Mouse (Mus musculus): ENCODE measurements around the gene Sco2. TPM values are rescaled to one million over a fixed set of nuclear protein-coding genes. Genes with fewer than 3 reads are reported as not detected.

The Sco2 gene
- total RNA-seq, 2 experiments from 2014 or later: 24.0 to 32.2 TPM

GRCm38 (mm10) chr15:89339696-89340095 lies 34.0 kb downstream of the Sco2 start:
- intact Hi-C loops (cut with DNase I): no loop called here
- DNase-seq (ENCODE audit: low spot score in 2 of 2): no peak

- DNase-seq (ENCODE audit: low spot score in 2 of 2): no peak
These were observed 37.2 kb downstream of the Sco2 start for GRCm38 (mm10) chr15:89336422-89336821.

GRCm38 (mm10) chr15:89334774-89335537 lies 38.7 kb downstream of the Sco2 start:
- intact Hi-C loops (cut with DNase I): no loop called here
- no peak for DNase-seq (ENCODE audit: low spot score in 2 of 2)

More at GRCm38 (mm10) chr15:89336422-89336821, 37.2 kb downstream of the Sco2 start:
- intact Hi-C loops (cut with DNase I): no loop called here

- intact Hi-C loops (cut with DNase I): no loop called here
- DNase-seq (ENCODE audit: low spot score in 2 of 2): no peak
These were observed 39.4 kb downstream of the Sco2 start, which contains the start of gene Miox for GRCm38 (mm10) chr15:89334271-89334670. TSS of gene Miox (plus strand) at chr15:89334398.

GRCm38 (mm10) chr15:89326441-89326840 lies 47.2 kb downstream of the Sco2 start:
- intact Hi-C loops (cut with DNase I): no loop called here
- DNase-seq (ENCODE audit: low spot score in 2 of 2): no peak

- DNase-seq (ENCODE audit: low spot score in 2 of 2): no peak
- intact Hi-C loops (cut with DNase I): no loop called here
These were observed 50.0 kb downstream of the Sco2 start for GRCm38 (mm10) chr15:89323656-89324055.

GRCm38 (mm10) chr15:89322670-89323522 lies 50.8 kb downstream of the Sco2 start, which contains the start of gene Adm2:
TSS of gene Adm2 (plus strand) at chr15:89322720.
- DNase-seq (ENCODE audit: low spot score in 2 of 2): no peak

More at GRCm38 (mm10) chr15:89322670-89323522, 50.8 kb downstream of the Sco2 start, which contains the start of gene Adm2:
- intact Hi-C loops (cut with DNase I): no loop called here

Other genes starting within 250 kb of the Sco2 start
- 10 to 100 TPM; 12.8 to 16.8 TPM for gene Hdac10, start 245.1 kb downstream of the Sco2 start, total RNA-seq (2021)
- 10 to 100 TPM in 1 of 2 experiments, 1 to 10 TPM in 1; 6.1 to 11.1 TPM for gene Mapk12, start 233.1 kb downstream of the Sco2 start, total RNA-seq (2021)
- gene Mapk11, start 224.2 kb downstream of the Sco2 start, total RNA-seq (2021): 10 to 100 TPM; 45.3 to 54.5 TPM
- 10 to 100 TPM; 42.2 to 54.0 TPM for gene Plxnb2, start 193.1 kb downstream of the Sco2 start, total RNA-seq (2021)
- 10 to 100 TPM; 39.9 to 52.2 TPM for gene Dennd6b, start 177.3 kb downstream of the Sco2 start, total RNA-seq (2021)
- 100 to 1,000 TPM; 162 to 167 TPM for gene Ppp6r2, start 162.3 kb downstream of the Sco2 start, total RNA-seq (2021)
- gene Sbf1, start 58.5 kb downstream of the Sco2 start, total RNA-seq (2021): 100 to 1,000 TPM; 241 to 247 TPM
- not detected for gene Adm2, start 51.1 kb downstream of the Sco2 start, total RNA-seq (2021)
- gene Miox, start 39.4 kb downstream of the Sco2 start, total RNA-seq (2021): not detected
- gene Lmf2, start 18.2 kb downstream of the Sco2 start, total RNA-seq (2021): 10 to 100 TPM; 16.9 to 18.5 TPM
- gene Ncaph2, start 18.1 kb downstream of the Sco2 start, total RNA-seq (2021): 100 to 1,000 TPM in 1 of 2 experiments, 10 to 100 TPM in 1; 89.8 to 109 TPM
- gene Tymp, start 3.2 kb upstream of the Sco2 start, total RNA-seq (2021): 1 to 10 TPM; 1.2 to 1.5 TPM
- gene Odf3b, start 5.4 kb upstream of the Sco2 start, total RNA-seq (2021): 1 to 10 TPM in 1 of 2 experiments, under 1 TPM in 1; 0.66 to 1.9 TPM
- gene Klhdc7b, start 11.1 kb upstream of the Sco2 start, total RNA-seq (2021): under 1 TPM; 0.39 to 0.41 TPM
- not detected for gene Syce3, start 36.7 kb upstream of the Sco2 start, total RNA-seq (2021)
- gene Cpt1b, start 52.0 kb upstream of the Sco2 start, total RNA-seq (2021): 1 to 10 TPM in 1 of 2 experiments, not detected in 1; 3.6 TPM
- 1 to 10 TPM; 1.7 to 4.1 TPM for gene C730034F03Rik, start 55.7 kb upstream of the Sco2 start, total RNA-seq (2021)
- under 1 TPM in 1 of 2 experiments, not detected in 1; 0.72 TPM for gene Gm44502, start 55.9 kb upstream of the Sco2 start, total RNA-seq (2021)
- gene Chkb, start 56.1 kb upstream of the Sco2 start, total RNA-seq (2021): 10 to 100 TPM; 41.0 to 41.2 TPM
- 100 to 1,000 TPM; 221 to 233 TPM for gene Mapk8ip2, start 80.1 kb upstream of the Sco2 start, total RNA-seq (2021)
- gene Arsa, start 103.6 kb upstream of the Sco2 start, total RNA-seq (2021): 10 to 100 TPM; 31.7 to 36.1 TPM
- gene Shank3, start 125.8 kb upstream of the Sco2 start, total RNA-seq (2021): 100 to 1,000 TPM; 196 to 229 TPM
- 1 to 10 TPM in 1 of 2 experiments, under 1 TPM in 1; 0.91 to 2.3 TPM for gene Acr, start 194.5 kb upstream of the Sco2 start, total RNA-seq (2021)
- 10 to 100 TPM; 30.4 to 42.5 TPM for gene Rabl2, start 218.1 kb upstream of the Sco2 start, total RNA-seq (2021)

All from left cerebral cortex, postnatal 36 days (tissue).